Mouse (Mus musculus) embryonic facial prominence, embryonic 10.5 days (tissue): ENCODE measurements at regions not wholly inside any gene's neighbourhood (a gene's known extent, or its start where the extent isn't known, plus 50 kb on each side); places are given as distances from the start of the nearest gene placed in this dataset.

Experiments used
- DNase-seq: peaks from one replicate; pipeline ENCODE4 v3.0.0-alpha.2; 2017; ENCODE audit warnings: low spot score
- H3K27ac ChIP-seq: fragments of 300-500 bp; sonication (generic); replicated peaks from 2 replicates; pipeline ENCODE4 v1.5.1; 2016; ENCODE audit warnings: mild to moderate bottlenecking
- H3K27me3 ChIP-seq: fragments of 300-500 bp; sonication (generic); replicated peaks from 2 replicates; pipeline ENCODE4 v1.6.1; 2016; ENCODE audit warnings: low read depth, mild to moderate bottlenecking; ENCODE audit not compliant: poor library complexity, severe bottlenecking
- H3K36me3 ChIP-seq: fragments of 300-500 bp; sonication (generic); replicated peaks from 2 replicates; pipeline ENCODE4 v1.6.1; 2016; ENCODE audit warnings: mild to moderate bottlenecking, moderate library complexity
- H3K4me1 ChIP-seq: fragments of 300-500 bp; sonication (generic); 2 replicates; pipeline ENCODE4 v1.6.1; 2016
- H3K4me3 ChIP-seq: fragments of 300-500 bp; sonication (generic); 2 replicates; pipeline ENCODE4 v1.5.1; 2016; ENCODE audit warnings: mild to moderate bottlenecking, moderate library complexity
- H3K9me3 ChIP-seq: fragments of 300-500 bp; sonication (generic); 2 replicates; pipeline ENCODE4 v1.6.1; 2016; ENCODE audit warnings: mild to moderate bottlenecking
- WGBS: fragments of 180-500 bp; shearing (Covaris S2); methylation state at CpG from one replicate; pipeline ENCODE4 v1.1.7; 2016; 5-methylcytosine and 5-hydroxymethylcytosine counted together

GRCm38 (mm10) chr12:35667218-35667617 lies 132.4 kb upstream of the Ahr start:
- Histone ChIP-seq H3K4me1 (no peaks in the 10 kb centered on the region), H3K36me3 (no peaks in the 10 kb centered on the region), H3K27ac (no peak overlapping the region), H3K9me3 (no peaks in the 10 kb centered on the region), H3K27me3 (no peaks in the 10 kb centered on the region), H3K4me3 (no peak overlapping the region)
- no peak for DNase-seq

GRCm38 (mm10) chr12:35666062-35666461 lies 131.2 kb upstream of the Ahr start:
- H3K36me3 ChIP-seq, result no peaks in the 10 kb centered on the region
- DNase-seq, result no peak
- no peak overlapping the region for H3K27ac ChIP-seq
- 84% methylated on average over 2 of the region's 2 CpGs for WGBS
- no peaks in the 10 kb centered on the region for H3K4me1 ChIP-seq
- H3K27me3 ChIP-seq, result no peaks in the 10 kb centered on the region
- no peaks in the 10 kb centered on the region for H3K9me3 ChIP-seq
- H3K4me3 ChIP-seq, result no peak overlapping the region

DNA sequence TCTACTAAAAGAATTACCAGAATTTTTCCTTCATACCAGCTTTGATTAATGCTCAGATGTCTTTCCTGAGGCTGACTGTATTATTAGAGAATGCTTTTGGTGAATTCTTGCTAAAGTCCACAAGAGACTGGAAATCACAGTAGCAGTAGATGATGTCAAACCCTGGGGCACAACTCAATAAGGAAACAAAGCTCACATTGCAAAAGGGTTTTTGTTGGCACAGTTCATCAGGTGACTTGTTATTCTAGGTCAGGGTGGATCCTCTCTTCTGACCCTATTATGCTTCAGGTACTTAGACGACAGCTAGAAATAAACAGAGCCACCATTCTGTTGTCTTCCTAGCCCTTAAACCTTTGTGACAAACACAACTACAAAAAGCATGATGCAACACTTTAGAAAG lies 128.2 kb upstream of the Ahr start:
- no peak overlapping the region for H3K4me3 ChIP-seq
- no peak overlapping the region for H3K27ac ChIP-seq
- no peaks in the 10 kb centered on the region for H3K27me3 ChIP-seq
- H3K9me3 ChIP-seq, result no peaks in the 10 kb centered on the region
- 82% methylated on average over 1 of the region's 1 CpGs for WGBS
- DNase-seq, result no peak
- H3K36me3 ChIP-seq, result no peaks in the 10 kb centered on the region
- H3K4me1 ChIP-seq, result no peaks in the 10 kb centered on the region

- Histone ChIP-seq H3K27me3 (no peaks in the 10 kb centered on the region), H3K27ac (no peak overlapping the region), H3K9me3 (no peaks in the 10 kb centered on the region), H3K4me1 (no peaks in the 10 kb centered on the region), H3K4me3 (no peak overlapping the region), H3K36me3 (no peaks in the 10 kb centered on the region)
- DNase-seq, result no peak
- WGBS, result 81% methylated on average over 3 of the region's 3 CpGs
Measured at GRCm38 (mm10) chr12:35656563-35656962, 121.7 kb upstream of the Ahr start.

DNA sequence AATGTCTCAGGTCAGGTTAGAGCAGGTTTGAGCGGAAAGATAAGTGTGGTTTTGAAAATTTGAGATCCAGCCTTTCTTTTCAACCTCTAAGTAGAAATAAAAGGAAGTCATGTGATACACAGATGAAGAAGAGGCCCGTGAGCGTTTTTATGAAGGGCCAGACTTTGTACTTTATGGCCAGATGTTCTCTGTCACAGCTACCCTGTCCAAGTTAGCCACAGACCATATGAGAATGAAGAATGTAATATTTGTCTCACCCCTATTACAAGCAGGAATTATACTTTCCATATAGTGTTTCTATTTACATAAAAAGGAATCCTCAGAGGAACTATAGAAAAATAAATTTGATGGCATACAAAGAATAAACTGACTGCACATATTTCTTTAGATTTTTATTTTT lies 114.9 kb upstream of the Ahr start:
- Histone ChIP-seq H3K27me3 (no peaks in the 10 kb centered on the region), H3K9me3 (no peaks in the 10 kb centered on the region), H3K4me1 (no peaks in the 10 kb centered on the region), H3K36me3 (no peaks in the 10 kb centered on the region), H3K27ac (no peak overlapping the region), H3K4me3 (no peak overlapping the region)
- DNase-seq, result no peak
- 88% methylated on average over 3 of the region's 3 CpGs for WGBS

GRCm38 (mm10) chr12:35642473-35642872 lies 107.6 kb upstream of the Ahr start:
- Histone ChIP-seq H3K4me1 (no peaks in the 10 kb centered on the region), H3K36me3 (no peaks in the 10 kb centered on the region), H3K27ac (no peak overlapping the region), H3K4me3 (no peak overlapping the region), H3K9me3 (no peaks in the 10 kb centered on the region), H3K27me3 (no peaks in the 10 kb centered on the region)
- no peak for DNase-seq

DNA sequence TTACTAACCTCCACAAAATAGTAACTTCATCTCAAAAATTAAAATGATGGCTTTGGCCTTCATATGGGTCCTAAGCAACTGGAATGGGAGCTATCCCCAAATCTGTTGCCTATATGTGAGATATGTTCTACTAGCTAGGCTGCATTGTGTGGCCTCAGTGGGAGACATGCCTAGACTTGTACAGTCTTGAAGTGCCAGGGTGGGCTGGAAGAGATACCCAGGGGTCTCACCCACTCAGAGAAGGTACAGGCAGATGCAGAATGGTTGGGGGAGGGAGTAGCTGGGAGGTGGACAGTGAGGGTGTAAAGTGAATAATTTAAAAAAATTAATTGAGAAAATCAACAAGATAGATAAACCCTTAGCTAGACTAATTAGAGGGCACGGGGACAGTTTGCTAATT lies 106.9 kb upstream of the Ahr start:
- H3K27me3 ChIP-seq, result no peaks in the 10 kb centered on the region
- no peak overlapping the region for H3K27ac ChIP-seq
- H3K9me3 ChIP-seq, result no peaks in the 10 kb centered on the region
- no peak for DNase-seq
- 38% methylated on average over 1 of the region's 1 CpGs for WGBS
- H3K36me3 ChIP-seq, result no peaks in the 10 kb centered on the region
- H3K4me1 ChIP-seq, result no peaks in the 10 kb centered on the region
- no peak overlapping the region for H3K4me3 ChIP-seq

DNA sequence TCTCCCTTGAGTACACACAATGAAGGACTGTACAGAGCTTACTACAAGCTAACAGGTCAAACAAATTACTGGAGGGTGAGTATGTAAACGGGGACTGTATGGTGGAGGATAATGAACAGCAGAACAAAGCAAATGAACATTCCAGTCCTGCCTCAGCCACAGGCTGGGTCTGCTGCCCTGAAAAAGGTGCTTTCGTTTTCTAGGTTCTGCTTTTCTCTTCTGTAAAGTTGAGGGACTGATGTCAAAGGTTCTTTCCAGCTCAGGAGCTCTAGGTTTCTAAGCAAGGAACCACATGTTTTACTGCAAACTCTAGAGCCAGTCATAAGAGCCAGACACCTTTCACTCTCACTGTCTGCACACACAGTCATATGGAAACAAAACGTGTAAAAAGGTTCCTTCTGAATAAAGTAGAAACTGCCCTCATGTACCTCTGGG lies 106.1 kb upstream of the Ahr start:
- no peaks in the 10 kb centered on the region for H3K4me1 ChIP-seq

GRCm38 (mm10) chr12:35623484-35623883 lies 88.6 kb upstream of the Ahr start:
- Histone ChIP-seq H3K36me3 (no peaks in the 10 kb centered on the region), H3K4me1 (no peaks in the 10 kb centered on the region), H3K4me3 (no peak overlapping the region), H3K27me3 (no peaks in the 10 kb centered on the region), H3K27ac (no peak overlapping the region), H3K9me3 (no peaks in the 10 kb centered on the region)
- WGBS, result 78% methylated on average over 3 of the region's 3 CpGs
- DNase-seq, result no peak

More for the DNA sequence above, 106.1 kb upstream of the Ahr start:
- no peaks in the 10 kb centered on the region for H3K36me3 ChIP-seq
- no peak for DNase-seq
- H3K27me3 ChIP-seq, result no peaks in the 10 kb centered on the region
- H3K4me3 ChIP-seq, result no peak overlapping the region
- no peak overlapping the region for H3K27ac ChIP-seq
- H3K9me3 ChIP-seq, result no peaks in the 10 kb centered on the region
- 54% methylated on average over 3 of the region's 3 CpGs for WGBS

GRCm38 (mm10) chr12:35614885-35615284 lies 80.0 kb upstream of the Ahr start:
- no peaks in the 10 kb centered on the region for H3K9me3 ChIP-seq
- H3K4me3 ChIP-seq, result no peak overlapping the region
- H3K27ac ChIP-seq, result no peak overlapping the region
- WGBS, result 80% methylated on average over 4 of the region's 4 CpGs
- no peaks in the 10 kb centered on the region for H3K27me3 ChIP-seq
- no peaks in the 10 kb centered on the region for H3K36me3 ChIP-seq
- DNase-seq, result no peak
- no peaks in the 10 kb centered on the region for H3K4me1 ChIP-seq

DNA sequence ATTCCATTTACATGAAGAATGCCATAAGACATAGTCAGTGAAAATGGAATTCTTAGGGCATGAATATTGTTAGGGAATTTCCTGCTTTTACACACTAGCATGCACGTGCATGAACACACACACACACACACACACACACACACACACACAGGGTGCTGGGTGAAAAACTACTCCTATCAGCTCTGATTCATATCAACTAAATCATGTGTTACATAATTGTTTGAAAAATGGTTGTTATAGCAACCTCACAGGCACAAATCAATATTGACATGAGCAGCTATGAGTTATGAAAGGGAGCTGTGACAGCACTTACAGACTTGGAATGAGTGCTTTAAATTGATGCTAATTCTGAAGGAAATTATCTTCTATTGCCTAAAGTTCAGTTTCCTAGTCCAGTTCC lies 72.8 kb upstream of the Ahr start:
- Histone ChIP-seq H3K4me1 (no peaks in the 10 kb centered on the region), H3K4me3 (no peak overlapping the region), H3K36me3 (no peaks in the 10 kb centered on the region), H3K27me3 (no peaks in the 10 kb centered on the region), H3K9me3 (no peaks in the 10 kb centered on the region), H3K27ac (no peak overlapping the region)
- DNase-seq, result no peak
- WGBS, result 85% methylated on average over 1 of the region's 1 CpGs

DNA sequence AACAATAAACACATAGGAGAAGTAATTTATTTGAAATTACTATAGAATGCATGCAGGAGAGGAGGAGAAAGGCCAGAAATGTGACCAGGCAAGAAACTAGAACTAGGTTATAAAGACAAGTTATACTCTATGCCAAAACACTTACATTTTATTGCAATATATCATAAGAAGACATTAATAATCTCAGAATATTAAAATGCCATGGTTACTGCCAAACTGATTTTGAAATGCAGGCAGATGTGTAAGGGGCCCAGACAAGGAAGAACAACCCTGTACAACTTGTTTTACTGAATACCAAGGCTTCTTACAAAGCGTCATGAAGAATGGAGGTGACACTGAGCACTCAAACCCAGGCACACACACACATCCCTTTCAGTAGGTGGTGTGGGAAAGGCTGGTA lies 68.9 kb upstream of the Ahr start:
- no peaks in the 10 kb centered on the region for H3K27me3 ChIP-seq
- no peaks in the 10 kb centered on the region for H3K36me3 ChIP-seq
- WGBS, result 87% methylated on average over 1 of the region's 1 CpGs
- no peak overlapping the region for H3K27ac ChIP-seq
- H3K4me1 ChIP-seq, result no peaks in the 10 kb centered on the region
- no peaks in the 10 kb centered on the region for H3K9me3 ChIP-seq
- H3K4me3 ChIP-seq, result no peak overlapping the region
- DNase-seq, result no peak

- 92% methylated on average over 3 of the region's 3 CpGs for WGBS
- no peak overlapping the region for H3K27ac ChIP-seq
Measured at GRCm38 (mm10) chr12:35602589-35602988, 67.8 kb upstream of the Ahr start.

GRCm38 (mm10) chr12:35598298-35598697 lies 63.5 kb upstream of the Ahr start:
- WGBS, result 89% methylated on average over 9 of the region's 9 CpGs
- no peaks in the 10 kb centered on the region for H3K9me3 ChIP-seq

More at GRCm38 (mm10) chr12:35602589-35602988, 67.8 kb upstream of the Ahr start:
- no peaks in the 10 kb centered on the region for H3K9me3 ChIP-seq
- no peak overlapping the region for H3K4me3 ChIP-seq
- no peak for DNase-seq
- no peaks in the 10 kb centered on the region for H3K36me3 ChIP-seq
- H3K27me3 ChIP-seq, result no peaks in the 10 kb centered on the region
- H3K4me1 ChIP-seq, result no peaks in the 10 kb centered on the region

More at GRCm38 (mm10) chr12:35598298-35598697, 63.5 kb upstream of the Ahr start:
- Histone ChIP-seq H3K27me3 (no peaks in the 10 kb centered on the region), H3K27ac (no peak overlapping the region), H3K36me3 (no peaks in the 10 kb centered on the region), H3K4me1 (no peaks in the 10 kb centered on the region), H3K4me3 (no peak overlapping the region)
- DNase-seq, result no peak
